Mouse (Mus musculus) ovary, postnatal 36 days (tissue): ENCODE measurements around the gene Elmo2.

ENCODE experiments used
- DNase-seq: peaks from one replicate; pipeline ENCODE4 v3.0.0; 2022; ENCODE audit warnings: low spot score, mixed read lengths

The Elmo2 gene

DNA sequence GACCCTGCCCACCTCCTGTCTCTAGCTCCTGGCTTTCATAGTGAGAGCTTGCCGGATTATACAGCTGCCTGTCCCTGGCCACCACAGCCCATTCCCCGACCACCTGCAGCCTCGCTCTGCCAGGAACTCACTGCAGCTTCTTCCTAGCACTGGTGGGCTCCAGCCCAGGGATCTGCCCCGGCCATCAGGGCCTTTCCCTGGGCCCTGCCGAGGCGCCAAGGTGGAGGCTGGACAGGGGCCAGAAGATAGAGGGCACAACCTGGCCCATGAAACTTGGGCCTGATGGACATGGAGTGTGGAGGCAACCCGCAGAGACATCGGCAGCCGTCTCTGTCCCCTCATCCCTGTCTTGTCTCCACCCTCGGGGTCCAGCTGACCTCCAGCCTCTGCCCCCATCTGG is 70.1 kb downstream of the Elmo2 start:
- no peak for DNase-seq

DNA sequence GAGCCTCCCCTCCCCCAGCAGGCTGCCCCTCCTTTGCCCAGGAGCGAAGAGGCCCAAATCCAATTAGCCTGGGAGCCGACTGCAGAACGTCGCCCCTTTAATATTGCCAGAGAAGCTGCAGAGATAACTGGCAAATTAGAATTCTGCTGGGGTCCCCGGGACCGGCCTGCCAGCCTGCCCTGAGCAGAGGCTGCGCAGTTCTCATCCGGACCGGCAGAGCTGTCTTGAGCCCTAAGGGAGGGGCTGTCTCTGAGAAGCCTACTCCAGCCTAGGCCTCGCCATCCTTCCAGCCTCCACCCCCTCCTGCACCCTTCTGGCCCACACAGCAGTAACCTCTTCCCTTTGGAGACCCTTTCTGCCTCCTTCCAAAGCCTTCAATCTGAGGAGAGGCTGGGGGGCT is 72.4 kb downstream of the Elmo2 start:
- no peak for DNase-seq

- no peak for DNase-seq
Observed at GRCm38 (mm10) chr2:165253269-165253668, 73.0 kb downstream of the Elmo2 start.

GRCm38 (mm10) chr2:165252801-165253200 is 73.5 kb downstream of the Elmo2 start:
- no peak for DNase-seq

GRCm38 (mm10) chr2:165252381-165252780 is 73.9 kb downstream of the Elmo2 start:
- DNase-seq, result no peak

DNA sequence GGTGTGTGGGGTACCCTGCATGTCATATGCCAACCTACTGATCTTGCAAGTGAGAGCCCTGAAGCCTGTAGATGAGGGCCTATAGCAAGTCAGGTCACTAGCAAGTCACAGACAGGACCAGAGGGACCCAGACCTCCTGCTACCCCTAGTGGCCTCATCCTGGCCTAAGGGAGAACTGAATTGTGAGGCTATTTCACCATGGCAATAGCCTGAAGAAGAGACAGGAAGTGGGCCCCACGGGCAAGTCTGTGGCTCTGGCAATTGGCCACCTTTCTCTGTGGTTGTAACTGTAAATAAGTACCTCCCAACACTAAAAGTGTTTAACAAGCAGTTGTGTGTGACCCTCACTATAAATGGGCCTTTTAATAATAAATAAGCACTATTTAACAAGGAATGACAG is 75.4 kb downstream of the Elmo2 start:
- no peak for DNase-seq

GRCm38 (mm10) chr2:165248967-165249366 is 77.3 kb downstream of the Elmo2 start:
- DNase-seq, result no peak

GRCm38 (mm10) chr2:165246349-165246748 is 79.9 kb downstream of the Elmo2 start:
- DNase-seq, result no peak

DNA sequence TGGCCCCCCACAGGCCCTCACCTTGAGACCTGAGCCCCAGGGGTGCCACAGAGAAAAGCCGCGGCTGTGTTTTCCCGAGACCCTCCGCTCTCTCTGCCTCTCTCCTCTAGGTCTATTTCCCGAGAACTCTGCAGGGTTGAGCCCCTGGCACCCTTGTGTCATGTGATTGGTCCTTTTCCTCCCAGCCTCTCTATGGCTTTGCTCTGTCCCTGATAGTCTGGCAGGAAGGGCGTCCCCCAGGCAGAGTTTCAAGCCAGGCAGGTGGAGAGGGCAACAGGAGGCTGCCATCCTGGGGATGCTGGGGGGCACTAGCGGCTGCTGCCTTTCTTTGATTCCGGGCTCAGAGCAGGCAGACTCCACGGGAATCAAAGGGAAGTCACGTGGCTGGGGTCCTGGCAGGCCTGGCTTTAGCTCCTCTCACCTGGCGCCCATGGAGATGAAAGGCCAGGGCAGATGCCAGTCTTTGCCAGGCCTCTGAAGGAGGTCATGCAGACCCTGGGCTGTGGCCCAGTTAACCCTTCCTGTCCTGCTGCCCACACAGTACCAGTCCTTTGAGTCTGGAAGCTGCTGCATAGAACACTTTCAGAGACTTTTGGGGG is 83.1 kb downstream of the Elmo2 start:
- DNase-seq, result peak; percentile 18

DNA sequence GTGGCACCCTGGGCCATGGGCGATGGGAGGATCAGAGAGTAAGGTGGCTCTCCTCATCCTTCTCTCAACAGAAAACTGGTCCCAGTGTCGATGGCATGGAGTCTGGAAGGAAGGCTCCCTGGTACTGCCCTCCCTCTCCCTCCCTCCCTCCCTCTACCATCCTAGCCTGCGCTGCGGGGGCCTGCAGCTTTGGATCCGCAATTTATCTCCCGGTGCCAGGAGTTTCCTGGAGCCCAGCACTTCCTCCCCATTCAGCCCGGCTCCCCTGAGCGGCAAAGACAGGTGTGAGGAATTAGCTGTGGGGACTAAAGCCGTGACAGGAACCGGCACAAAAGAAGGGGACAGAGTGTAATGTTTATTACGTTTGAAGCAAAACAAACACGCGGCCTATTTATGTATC is 83.7 kb downstream of the Elmo2 start:
- no peak for DNase-seq

GRCm38 (mm10) chr2:165241786-165242185 is 84.5 kb downstream of the Elmo2 start:
- DNase-seq, result no peak

GRCm38 (mm10) chr2:165240371-165240770 is 85.9 kb downstream of the Elmo2 start:
- no peak for DNase-seq

DNA sequence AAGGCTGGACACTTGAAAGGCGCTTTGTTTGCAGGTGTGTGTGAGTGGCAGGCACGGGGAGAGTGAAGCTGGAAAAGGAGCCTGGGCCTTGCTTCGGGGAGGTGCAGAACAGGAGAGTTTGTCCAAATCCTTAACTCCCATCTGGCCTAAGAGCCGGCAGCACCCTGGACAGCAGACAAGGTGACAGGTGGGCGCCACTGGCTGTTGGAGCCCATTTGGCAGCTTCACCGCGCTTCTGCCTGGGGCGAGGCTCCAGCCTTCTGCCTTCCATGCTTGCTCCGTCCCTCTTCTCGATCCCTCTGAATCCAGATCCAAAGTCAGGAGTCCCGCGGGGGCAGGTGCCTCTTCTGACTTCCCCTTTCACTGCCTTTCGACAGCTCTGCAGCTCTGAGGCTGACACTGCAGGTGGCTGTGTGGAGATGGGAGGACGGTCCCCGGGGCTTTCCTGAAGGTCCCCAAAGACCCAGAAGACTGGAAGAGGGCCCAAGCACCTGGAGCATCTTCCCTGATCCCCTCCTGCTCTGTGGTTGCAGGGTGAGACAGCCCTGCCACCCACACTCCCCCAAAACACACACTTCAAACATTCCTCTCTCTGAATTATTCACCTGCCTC is 86.6 kb downstream of the Elmo2 start:
- DNase-seq, result no peak

GRCm38 (mm10) chr2:165238416-165239145 is 87.7 kb downstream of the Elmo2 start:
- no peak for DNase-seq
